Mouse (Mus musculus): ENCODE data around the gene Actr8.

DNA sequence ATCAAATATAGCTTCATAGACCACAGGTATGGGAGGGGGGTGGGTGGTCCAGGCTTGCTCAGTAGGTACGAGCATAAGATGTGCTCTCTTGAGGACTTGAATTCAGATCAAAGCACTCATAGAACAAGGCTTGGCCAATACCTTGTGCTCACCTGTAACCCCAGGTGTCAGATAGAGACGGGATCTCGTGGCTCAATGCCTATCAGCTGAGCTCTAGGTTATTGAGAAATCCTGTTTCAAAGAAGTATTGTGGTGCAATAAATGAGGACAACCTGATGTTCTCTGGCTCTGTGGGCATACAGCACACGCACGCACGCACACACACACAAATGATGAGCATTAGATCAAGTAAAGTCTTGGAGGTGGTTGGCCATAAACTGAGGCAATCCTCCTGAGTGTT lies 1.2 kb upstream of the Actr8 start:
- TF ChIP-seq CTCF (IDR thresholded peaks at IDR 0.05; ENCODE audit: low read depth) (no peak), EP300 (optimal IDR thresholded peaks at IDR 0.05) (no peak)

Measured in stomach, postnatal 0 days (tissue).